Mouse (Mus musculus): ENCODE measurements around the gene Gm3285.

The Gm3285 gene

DNA sequence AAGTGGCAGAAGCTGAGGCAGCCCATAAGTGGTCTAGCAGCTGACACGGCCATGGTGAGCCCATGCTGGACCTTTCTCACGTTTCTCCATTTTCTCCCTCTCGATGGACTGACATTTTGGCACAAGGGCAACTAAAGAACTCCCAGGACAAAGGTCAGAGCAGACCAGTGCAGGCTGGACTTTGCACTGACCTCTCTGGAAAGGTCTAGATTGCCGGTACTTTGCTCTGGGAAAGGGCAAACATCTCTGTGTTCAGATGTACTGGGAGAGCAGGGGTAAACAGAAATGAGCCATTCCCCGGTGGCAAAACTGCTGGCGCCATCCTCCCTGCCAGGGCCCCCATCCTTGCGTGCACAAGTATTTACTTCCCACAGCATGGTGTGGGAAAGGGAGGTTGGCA lies 38.4 kb downstream of the Gm3285 start:
- DNase-seq (ENCODE audit: low spot score in 2 of 2) = no peak

DNA sequence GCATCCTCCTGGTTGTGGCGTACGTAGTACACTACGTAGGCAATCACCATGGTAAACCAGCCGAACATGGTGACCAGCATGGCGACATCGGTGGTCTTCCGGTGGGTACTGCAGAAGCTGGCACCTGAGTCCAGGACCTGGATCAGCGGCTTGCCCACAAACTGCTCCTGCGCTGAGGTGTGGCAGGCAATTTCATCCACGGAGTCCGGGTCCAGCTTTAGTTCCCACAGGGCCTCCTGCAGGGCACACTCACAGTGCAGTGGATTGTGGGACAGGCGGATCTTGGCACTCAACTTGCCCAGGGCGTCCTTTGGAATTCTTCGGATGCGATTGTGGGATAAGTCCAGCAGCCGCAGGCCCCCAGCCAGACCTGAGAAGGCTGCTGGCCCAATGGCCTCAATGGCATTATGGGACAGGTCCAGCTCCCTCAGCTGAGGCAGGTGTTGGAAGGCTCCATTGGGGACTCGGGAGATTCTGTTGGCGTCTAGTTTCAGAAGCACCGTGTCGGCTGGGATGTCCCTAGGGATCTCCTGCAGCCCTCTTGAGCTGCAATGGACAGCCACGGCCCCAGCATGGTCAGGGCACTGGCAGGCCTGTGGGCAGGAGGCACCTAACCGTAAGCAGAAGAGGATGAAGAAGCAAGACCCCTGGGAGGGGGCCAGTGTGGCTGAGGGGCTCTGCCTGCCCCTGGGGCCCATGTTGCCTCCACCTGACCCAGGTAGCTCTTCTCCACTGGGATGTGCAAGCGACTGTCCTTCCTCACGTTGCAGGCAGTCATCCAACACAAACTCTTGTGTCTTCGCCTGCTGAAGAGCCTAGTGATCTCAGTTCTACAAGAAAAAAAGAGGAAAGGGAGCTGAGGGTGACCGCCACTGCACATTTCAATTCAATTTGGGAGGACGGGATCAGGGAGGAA lies 39.4 kb downstream of the Gm3285 start:
- DNase-seq (ENCODE audit: low spot score in 2 of 2) = no peak

DNA sequence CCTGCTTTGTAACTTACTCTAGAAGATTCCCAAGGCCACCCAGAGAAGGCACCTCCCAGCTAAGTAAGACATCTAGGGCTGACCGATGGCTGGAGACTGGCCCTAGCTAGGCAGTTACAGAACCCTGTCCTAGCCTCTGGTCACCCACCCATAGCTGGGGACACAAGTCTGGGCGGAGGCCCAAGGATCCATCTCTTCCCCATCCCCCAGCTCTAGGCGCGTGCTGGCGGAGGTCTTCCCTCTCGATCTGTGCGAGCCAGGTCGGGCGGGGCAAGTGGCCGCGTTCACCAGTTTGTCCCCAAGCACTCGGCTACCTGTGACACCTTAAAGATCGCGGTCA lies 40.1 kb downstream of the Gm3285 start:
- DNase-seq (ENCODE audit: low spot score in 2 of 2) = no peak

DNA sequence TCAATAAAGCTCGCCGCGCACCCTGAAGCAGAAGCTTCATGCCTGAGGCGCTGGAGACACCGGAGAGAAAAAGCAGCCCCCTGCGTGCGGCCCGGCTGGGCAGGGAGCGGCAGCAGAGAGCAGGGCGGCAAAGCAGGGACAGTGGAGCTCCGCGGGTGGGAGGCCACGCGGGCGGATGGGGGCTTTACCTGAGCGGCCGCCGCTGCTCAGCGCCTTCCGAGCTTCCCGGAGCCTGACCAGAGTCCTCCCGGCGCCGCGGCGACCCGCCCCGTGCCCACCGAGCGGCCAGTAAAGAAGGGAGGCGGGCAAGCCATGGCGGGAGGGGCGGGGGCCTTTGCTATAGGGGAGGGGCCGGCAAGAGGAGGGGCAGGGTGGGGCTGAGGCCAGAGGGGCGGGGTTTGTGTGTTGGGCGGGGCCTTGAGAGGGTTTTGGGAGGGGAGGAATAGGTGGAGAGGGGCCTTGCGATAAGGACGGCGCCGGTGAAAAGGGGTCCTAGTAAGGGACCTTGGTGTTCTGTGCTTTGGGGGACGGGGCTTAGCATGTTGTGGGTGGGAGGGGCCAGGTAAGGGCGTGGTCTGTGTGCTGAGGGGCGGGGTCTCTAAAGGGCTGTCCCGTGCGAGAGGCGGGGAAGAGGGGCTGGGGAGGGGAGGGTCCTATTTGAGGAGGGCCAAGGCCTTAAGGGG lies 40.6 kb downstream of the Gm3285 start, which contains the start of gene Lrrc3:
Gene Lrrc3 (minus strand): TSS at position 326 of the 683 bp plus-strand sequence.
- peak in 1 of 2 experiments; percentile 16 for DNase-seq (ENCODE audit: low spot score in 2 of 2)

DNA sequence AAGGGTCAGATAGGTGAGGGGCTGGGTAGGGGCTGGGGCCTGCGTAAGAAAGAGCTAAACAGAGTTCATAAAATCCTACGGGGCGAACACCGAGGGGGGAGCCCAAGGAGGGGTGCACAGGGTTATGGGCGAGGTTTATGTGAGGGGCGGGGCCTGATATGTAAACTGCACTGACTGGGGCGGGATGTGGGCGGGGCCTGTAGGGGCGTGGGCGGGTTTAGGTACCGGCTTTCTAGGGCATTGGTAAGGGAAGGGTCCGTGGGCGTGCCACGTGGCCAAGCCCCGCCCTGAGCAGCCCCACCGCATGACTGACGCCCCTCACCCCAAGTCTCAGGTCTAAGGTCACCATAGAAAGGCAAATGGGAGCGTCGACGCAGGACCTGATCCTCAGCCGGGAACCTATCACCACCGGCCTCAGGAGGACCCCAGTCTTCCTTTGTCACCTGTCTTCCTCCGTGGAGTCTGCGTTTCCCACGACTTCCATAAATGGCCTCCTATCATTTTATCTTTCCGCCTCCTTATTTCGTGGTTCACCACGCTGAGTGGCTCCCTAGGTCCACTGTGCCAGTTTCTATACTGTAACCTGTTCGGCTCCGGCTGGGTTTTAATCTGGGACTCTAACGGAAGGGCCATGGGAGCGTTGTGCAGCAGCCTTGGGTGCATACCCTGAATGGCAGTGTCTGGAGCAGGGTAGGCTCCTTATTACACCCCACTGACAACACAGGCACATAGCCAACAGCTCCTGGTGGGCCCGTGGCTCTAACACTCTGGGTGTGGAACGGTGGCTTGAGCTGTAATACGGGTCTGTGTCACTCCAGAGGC lies 41.3 kb downstream of the Gm3285 start:
- DNase-seq (ENCODE audit: low spot score in 2 of 2) = peak in 1 of 2 experiments; percentile 37

Data from natural killer cell, adult 2 months (primary cell).